Mouse (Mus musculus): ENCODE data around the gene Ss18l2.

DNA sequence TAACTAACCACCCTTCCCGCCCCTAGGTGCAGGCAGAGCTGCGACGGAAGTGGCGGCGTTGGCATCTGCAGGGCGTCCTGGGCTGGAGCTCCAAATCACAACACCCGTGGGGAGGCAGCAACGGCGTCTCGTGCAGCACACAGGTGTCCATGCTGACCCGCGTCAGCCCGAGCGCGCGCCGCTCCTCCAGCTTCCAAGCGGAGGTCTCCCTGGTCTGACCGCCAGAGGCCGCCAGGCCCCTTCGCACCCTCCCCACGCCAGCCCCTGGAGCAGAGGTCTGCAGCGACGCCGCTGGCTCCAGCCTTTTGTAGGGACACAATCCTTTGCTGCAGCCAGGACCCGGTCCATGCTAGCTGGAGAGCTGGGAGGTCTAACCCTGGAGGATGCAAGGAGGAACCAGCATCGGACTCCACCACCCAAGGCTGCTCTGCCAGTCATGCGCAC is 40.8 kb upstream of the Ss18l2 start:
- TF ChIP-seq EP300 (IDR thresholded peaks at IDR 0.05; ENCODE audit: low read depth) (no peak), CTCF (IDR thresholded peaks at IDR 0.05; ENCODE audit: low read depth) (peak; percentile 81)

Data from liver, postnatal 0 days (tissue).